Mouse (Mus musculus) CH12.LX (cell line): ENCODE measurements around the gene Pds5b.
"Not testable (repeated sequence)": the region's sequence is repeated elsewhere in the genome, so short reads cannot be mapped to it uniquely, and the experiment has no call there.

Experiments used
- BHLHE40 ChIP-seq: IDR thresholded peaks from 2 replicates; pipeline ENCODE4 v1.6.1; 2011; ENCODE audit warnings: mild to moderate bottlenecking, low read depth, low read length, improper control_type of control experiment
- CTCF ChIP-seq, 2 experiments: IDR thresholded peaks in 1 of 2; conservative IDR thresholded peaks in 1 of 2; 2 replicates each; pipeline ENCODE4 v1.5.1; 2011 to 2012; ENCODE audit warnings: low read depth in 2 of 2, low read length in 2 of 2, improper control_type of control experiment in 1 of 2, inconsistent platforms in 1 of 2, mild to moderate bottlenecking in 1 of 2, moderate library complexity in 1 of 2
- EP300 ChIP-seq: IDR thresholded peaks from 2 replicates; pipeline ENCODE4 v1.6.1; 2011; ENCODE audit warnings: low read length, improper control_type of control experiment
- JUND ChIP-seq: conservative IDR thresholded peaks from 2 replicates; pipeline ENCODE4 v1.6.1; 2011; ENCODE audit warnings: low read depth, low read length, improper control_type of control experiment
- MXI1 ChIP-seq: IDR thresholded peaks from 2 replicates; pipeline ENCODE4 v1.6.1; 2011; ENCODE audit warnings: mild to moderate bottlenecking, low read depth, low read length, improper control_type of control experiment
- UBTF ChIP-seq: IDR thresholded peaks from 2 replicates; pipeline ENCODE4 v1.6.1; 2012; ENCODE audit warnings: low read depth, mild to moderate bottlenecking, inconsistent platforms, low read length, improper control_type of control experiment, moderate library complexity
- USF2 ChIP-seq: conservative IDR thresholded peaks from 2 replicates; pipeline ENCODE4 v1.6.1; 2011; ENCODE audit warnings: low read depth, low read length, improper control_type of control experiment

DNA sequence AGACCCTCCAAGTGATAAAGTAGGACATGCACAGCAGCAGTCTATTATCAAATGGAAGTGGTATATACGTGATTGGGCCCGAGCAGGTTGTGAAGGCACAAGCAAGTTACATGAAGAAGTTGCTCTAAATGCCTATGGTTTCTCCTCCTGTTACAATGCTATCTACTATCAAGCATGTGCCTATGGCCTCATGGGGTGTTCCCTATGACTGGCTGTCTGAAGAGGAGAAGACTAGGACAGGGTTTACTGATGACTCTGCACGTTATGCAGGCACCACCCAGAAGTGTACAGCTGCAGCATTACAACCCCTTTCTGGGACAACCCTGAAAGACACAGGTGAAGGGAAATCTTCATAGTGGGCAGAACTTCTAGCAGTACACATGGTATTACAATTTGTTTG is 33.6 kb downstream of the Pds5b start:
- TF ChIP-seq UBTF; MXI1; EP300; USF2; CTCF (conservative IDR thresholded peaks at IDR 0.05 in 1 of 2, IDR thresholded peaks at IDR 0.05 in 1 of 2; ENCODE audit: low read depth in 2 of 2, low read length in 2 of 2); BHLHE40; JUND: not testable (repeated sequence)
